Mouse (Mus musculus) embryonic facial prominence, embryonic 13.5 days (tissue): ENCODE results near the gene B4galt3. TPM values are rescaled to one million over a fixed set of nuclear protein-coding genes. Genes with fewer than 3 reads are reported as not detected.
A peak's percentile ranks its signal among the peaks of the same experiment; 100 is the strongest.

Experiments
- ATAC-seq: fragments of 200-750 bp; cut with Nextera tagmentation; 2 replicates; pipeline ENCODE4 v1.8.0; 2017; ENCODE audit warnings: low read depth; ENCODE audit not compliant: insufficient number of reproducible peaks, insufficient read depth, low FRiP score, low TSS enrichment
- H3K27ac ChIP-seq: fragments of 300-500 bp; sonication (generic); 2 replicates; pipeline ENCODE4 v1.5.1; 2015; ENCODE audit warnings: moderate library complexity, mild to moderate bottlenecking, inconsistent platforms
- H3K27me3 ChIP-seq: fragments of 300-500 bp; sonication (generic); 2 replicates; pipeline ENCODE4 v1.6.1; 2015; ENCODE audit warnings: mild to moderate bottlenecking, inconsistent platforms
- H3K36me3 ChIP-seq: fragments of 300-500 bp; sonication (generic); 2 replicates; pipeline ENCODE4 v1.6.1; 2015; ENCODE audit warnings: mild to moderate bottlenecking, inconsistent platforms
- H3K4me1 ChIP-seq: fragments of 300-500 bp; sonication (generic); 2 replicates; pipeline ENCODE4 v1.6.1; 2015; ENCODE audit warnings: inconsistent platforms
- H3K4me2 ChIP-seq: fragments of 300-500 bp; sonication (generic); 2 replicates; pipeline ENCODE4 v1.6.1; 2015; ENCODE audit warnings: moderate library complexity, mild to moderate bottlenecking, inconsistent platforms
- H3K4me3 ChIP-seq: fragments of 300-500 bp; sonication (generic); 2 replicates; pipeline ENCODE4 v1.5.1; 2015; ENCODE audit warnings: mild to moderate bottlenecking, inconsistent platforms
- H3K9ac ChIP-seq: fragments of 300-500 bp; sonication (generic); 2 replicates; pipeline ENCODE4 v1.6.1; 2015; ENCODE audit warnings: mild to moderate bottlenecking, inconsistent platforms
- H3K9me3 ChIP-seq: fragments of 300-500 bp; sonication (generic); 2 replicates; pipeline ENCODE4 v1.6.1; 2016; ENCODE audit warnings: inconsistent platforms
- WGBS: fragments of 180-500 bp; shearing (Covaris S2); methylation state at CpG from one replicate; pipeline ENCODE4 v1.1.7; 2015; ENCODE audit warnings: mixed read lengths; 5-methylcytosine and 5-hydroxymethylcytosine counted together
- polyA plus RNA-seq: library from polyadenylated mRNA; unstranded; fragments of >200 nt; fragmentation: Nextera tagmentation; extraction: Ambion mirVana; gene quantifications from 2 replicates; pipeline ENCODE4 v1.2.1, GENCODE M21; 2015

Gene B4galt3
- polyA plus RNA-seq, 1 experiment from 2014 or later: 84.2 TPM

- Histone ChIP-seq H3K36me3 (peaks cover 48% of the 10 kb centered on the region), H3K9me3 (no peaks in the 10 kb centered on the region), H3K9ac (0 out of 2 replicates have a peak overlapping the region, but pooled peaks have one; percentile 92), H3K4me1 (peaks cover 50% of the 10 kb centered on the region), H3K27me3 (no peaks in the 10 kb centered on the region), H3K27ac (no peak overlapping the region), H3K4me3 (peak overlapping the region; percentile 79; the same call in 1 of the 2 replicates), H3K4me2 (peak overlapping the region; percentile 75; the same call in 1 of the 2 replicates)
- 68% methylated on average over 8 of the region's 8 CpGs for WGBS
- no peak for ATAC-seq
Measured at GRCm38 (mm10) chr1:171245353-171245752, 24.8 kb upstream of the B4galt3 start.

DNA sequence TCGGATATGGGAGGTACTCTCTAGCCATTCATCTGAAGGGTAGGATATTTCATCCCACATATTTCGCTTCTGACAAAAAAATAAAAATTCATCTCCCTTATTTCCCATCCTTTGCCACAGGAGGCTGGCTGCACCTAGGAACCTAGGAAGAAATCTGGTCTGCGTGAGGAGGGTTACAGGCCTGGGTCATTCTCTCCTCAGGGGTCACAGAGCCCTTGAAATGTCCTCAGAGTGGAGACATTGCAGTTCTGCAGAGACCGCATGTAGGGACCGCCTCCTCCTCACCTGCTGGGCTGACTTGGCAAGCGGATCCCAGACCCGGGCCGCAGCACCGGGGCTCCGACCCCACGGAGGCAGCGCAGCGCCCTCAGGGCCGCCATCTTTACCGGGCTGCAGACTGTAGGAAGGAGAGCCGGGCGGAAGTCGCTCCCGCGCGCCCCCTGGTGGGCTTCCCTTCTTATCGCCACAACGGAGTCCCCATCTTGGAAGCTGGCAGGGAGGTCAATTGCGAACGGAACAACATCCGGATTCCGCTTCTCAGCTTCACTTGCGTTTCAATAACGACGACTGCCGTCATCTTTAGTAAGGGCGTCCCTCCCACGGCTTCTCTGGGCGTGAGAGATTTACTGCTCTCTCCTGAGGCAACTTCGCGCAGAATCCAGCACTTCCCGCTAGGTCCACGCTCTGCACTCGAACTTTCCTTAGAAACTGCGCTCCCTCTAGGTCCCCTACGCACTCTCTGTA lies 23.2 kb upstream of the B4galt3 start:
- H3K27ac ChIP-seq: peak overlapping the region; percentile 96
- H3K9ac ChIP-seq: peak overlapping the region; percentile 92
- peaks cover 65% of the 10 kb centered on the region for H3K4me1 ChIP-seq
- peak overlapping the region; percentile 79 for H3K4me3 ChIP-seq
- under 1% methylated on average over 41 of the region's 41 CpGs for WGBS
- H3K9me3 ChIP-seq: no peaks in the 10 kb centered on the region
- H3K4me2 ChIP-seq: peak overlapping the region; percentile 75
- peaks cover 33% of the 10 kb centered on the region for H3K36me3 ChIP-seq
- ATAC-seq: peak; percentile 86
- no peaks in the 10 kb centered on the region for H3K27me3 ChIP-seq

GRCm38 (mm10) chr1:171247453-171247841 lies 22.7 kb upstream of the B4galt3 start:
- no peaks in the 10 kb centered on the region for H3K27me3 ChIP-seq
- H3K4me1 ChIP-seq: peaks cover 71% of the 10 kb centered on the region
- peaks cover 28% of the 10 kb centered on the region for H3K36me3 ChIP-seq
- H3K9ac ChIP-seq: peak overlapping the region; percentile 67
- peak overlapping the region; percentile 79 for H3K4me3 ChIP-seq
- peak overlapping the region; percentile 75 for H3K4me2 ChIP-seq
- no peaks in the 10 kb centered on the region for H3K9me3 ChIP-seq
- no peak for ATAC-seq
- peak overlapping the region; percentile 96 for H3K27ac ChIP-seq
- WGBS: 6% methylated on average over 13 of the region's 13 CpGs

DNA sequence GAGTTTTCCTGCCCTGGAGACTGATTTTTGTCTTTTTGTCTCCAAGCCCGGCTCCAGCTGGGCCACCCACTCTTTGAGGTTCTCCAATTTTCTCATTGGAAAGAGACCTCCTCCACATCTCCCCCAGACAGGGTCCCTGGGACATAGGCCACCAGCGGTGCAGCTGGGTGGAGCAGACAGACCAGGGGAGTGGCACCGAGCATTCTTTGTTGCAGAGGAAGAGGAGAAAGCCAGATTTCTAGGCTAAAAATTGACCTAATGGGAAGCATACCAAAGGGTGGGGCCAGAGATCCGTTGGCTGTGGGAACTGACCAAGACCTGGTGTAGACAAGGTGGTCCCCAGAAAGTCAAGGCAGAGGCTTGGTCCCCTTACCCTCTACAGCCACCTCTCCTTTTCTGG lies 22.2 kb upstream of the B4galt3 start:
- H3K4me3 ChIP-seq: peak overlapping the region; percentile 79
- H3K4me2 ChIP-seq: peak overlapping the region; percentile 75
- peaks cover 76% of the 10 kb centered on the region for H3K4me1 ChIP-seq
- ATAC-seq: no peak
- H3K27me3 ChIP-seq: no peaks in the 10 kb centered on the region
- H3K9ac ChIP-seq: peak overlapping the region; percentile 67
- H3K9me3 ChIP-seq: no peaks in the 10 kb centered on the region
- 10% methylated on average over 4 of the region's 4 CpGs for WGBS
- H3K36me3 ChIP-seq: peaks cover 24% of the 10 kb centered on the region
- H3K27ac ChIP-seq: peak overlapping the region; percentile 96

DNA sequence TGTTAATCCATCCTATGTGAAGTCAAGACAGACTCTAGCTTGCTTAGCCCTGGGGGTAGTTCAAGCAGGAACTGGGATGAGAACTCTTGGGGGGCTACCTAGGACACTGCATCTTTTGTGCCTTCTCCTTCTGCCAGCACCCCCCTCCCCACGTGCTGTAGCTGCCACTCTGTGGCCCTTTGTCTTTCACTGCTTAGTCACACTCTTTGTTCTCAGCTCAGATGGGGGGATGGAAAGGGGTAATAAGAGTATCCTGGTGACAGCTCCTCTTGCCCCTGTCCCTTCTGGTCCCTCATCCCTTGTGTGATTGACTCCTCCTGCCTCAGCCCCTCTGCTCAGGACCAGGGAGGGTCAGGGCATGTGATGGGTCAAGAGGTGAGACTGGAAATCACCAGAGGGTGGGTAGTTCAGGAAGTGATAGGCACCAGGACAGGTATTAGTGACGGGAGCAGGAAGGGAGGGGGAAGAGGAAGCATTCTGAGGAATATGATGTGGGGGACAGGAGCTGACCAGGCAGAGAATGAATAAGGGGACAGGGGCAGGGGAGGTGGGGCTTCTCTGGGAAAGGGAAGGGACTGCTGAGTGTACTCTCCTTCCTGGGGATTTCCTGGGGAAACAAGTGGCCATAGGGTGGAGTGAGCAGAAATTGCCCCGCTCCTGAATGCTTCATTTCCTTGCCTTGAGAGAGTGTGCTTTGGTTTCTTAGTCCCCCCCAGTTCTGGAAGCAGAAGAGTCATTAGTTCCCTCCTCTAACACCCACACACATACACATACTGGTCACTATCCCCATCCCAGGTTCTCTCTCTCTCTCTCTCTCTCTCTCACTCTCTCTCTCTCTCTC lies 21.5 kb upstream of the B4galt3 start:
- 41% methylated on average over 3 of the region's 3 CpGs for WGBS
- H3K9ac ChIP-seq: no peak overlapping the region

GRCm38 (mm10) chr1:171249913-171250600 lies 20.1 kb upstream of the B4galt3 start, which contains the start of gene Adamts4:
TSS of gene Adamts4 (plus strand) at chr1:171250421.
- ATAC-seq: no peak
- peak within 1 kb of the TSS; percentile 52 for H3K4me3 ChIP-seq
- H3K27ac ChIP-seq: peak within 1 kb of the TSS; percentile 96
- 5% methylated on average over 5 of the region's 5 CpGs for WGBS
- no peaks in the 10 kb centered on the region for H3K27me3 ChIP-seq
- H3K4me2 ChIP-seq: peak within 1 kb of the TSS; percentile 84
- H3K9me3 ChIP-seq: no peaks in the 10 kb centered on the region
- H3K9ac ChIP-seq: peak within 1 kb of the TSS; percentile 73
- peaks cover 81% of the 10 kb centered on the region for H3K4me1 ChIP-seq
- H3K36me3 ChIP-seq: peaks cover 26% of the 10 kb centered on the region

More for the DNA sequence above, 21.5 kb upstream of the B4galt3 start:
- H3K4me2 ChIP-seq: peak overlapping the region; percentile 75; the same call in 1 of the 2 replicates
- H3K9me3 ChIP-seq: no peaks in the 10 kb centered on the region
- H3K4me1 ChIP-seq: peaks cover 82% of the 10 kb centered on the region
- peaks cover 24% of the 10 kb centered on the region for H3K36me3 ChIP-seq
- ATAC-seq: no peak
- no peak overlapping the region for H3K4me3 ChIP-seq
- no peaks in the 10 kb centered on the region for H3K27me3 ChIP-seq
- H3K27ac ChIP-seq: peak overlapping the region; percentile 96

GRCm38 (mm10) chr1:171250680-171251593 lies 19.2 kb upstream of the B4galt3 start, which contains the start of gene Ndufs2:
TSS of gene Ndufs2 (minus strand) at chr1:171251388.
- H3K4me2 ChIP-seq: peak within 1 kb of the TSS; percentile 84
- peaks cover 28% of the 10 kb centered on the region for H3K36me3 ChIP-seq
- peak within 1 kb of the TSS; percentile 73 for H3K9ac ChIP-seq
- H3K4me1 ChIP-seq: peaks cover 72% of the 10 kb centered on the region
- no peak for ATAC-seq
- 5% methylated on average over 26 of the region's 26 CpGs for WGBS
- peak within 1 kb of the TSS; percentile 52 for H3K4me3 ChIP-seq
- H3K9me3 ChIP-seq: no peaks in the 10 kb centered on the region
- no peaks in the 10 kb centered on the region for H3K27me3 ChIP-seq
- H3K27ac ChIP-seq: peak within 1 kb of the TSS; percentile 96

DNA sequence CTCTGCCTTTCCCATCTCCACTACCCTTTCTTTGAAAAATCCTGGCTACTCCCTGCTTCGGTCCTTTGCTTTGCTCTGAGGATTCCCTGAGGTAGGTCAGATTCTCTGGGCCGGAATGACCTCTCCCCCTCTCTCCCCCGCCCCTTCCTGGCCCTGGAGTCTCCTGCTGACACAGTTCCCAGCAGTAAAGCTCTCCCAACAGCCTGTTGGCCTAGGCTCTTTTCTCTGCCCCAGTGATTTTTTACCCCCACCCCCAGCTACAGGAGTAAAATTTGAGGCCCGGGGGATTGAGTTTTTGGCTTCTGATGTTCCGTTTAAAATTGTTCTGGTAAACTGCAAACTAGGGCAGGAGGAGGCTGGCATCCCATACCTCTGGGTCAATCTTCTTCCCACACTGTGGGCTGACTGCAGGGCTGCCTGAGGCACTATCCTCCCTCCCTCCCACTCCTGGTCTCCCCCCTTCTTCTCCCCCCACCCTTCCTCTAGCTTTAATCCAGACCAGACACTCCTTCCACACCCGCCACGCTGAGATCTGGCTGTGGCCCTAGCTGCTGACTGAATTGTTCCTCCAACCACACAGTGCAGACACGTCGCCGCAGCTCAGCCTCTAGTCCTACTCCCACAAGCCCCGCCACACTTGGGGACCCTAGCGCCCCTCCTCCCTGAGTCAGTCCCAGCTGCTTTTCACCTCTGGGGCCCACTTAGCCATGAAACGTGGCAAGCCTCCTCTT lies 18.4 kb upstream of the B4galt3 start:
- no peaks in the 10 kb centered on the region for H3K9me3 ChIP-seq
- H3K27ac ChIP-seq: peak overlapping the region; percentile 96
- H3K4me3 ChIP-seq: peak overlapping the region; percentile 52
- WGBS: 2% methylated on average over 13 of the region's 13 CpGs
- peaks cover 67% of the 10 kb centered on the region for H3K4me1 ChIP-seq
- peak overlapping the region; percentile 73 for H3K9ac ChIP-seq
- H3K36me3 ChIP-seq: peaks cover 36% of the 10 kb centered on the region
- peak overlapping the region; percentile 84 for H3K4me2 ChIP-seq
- ATAC-seq: peak; percentile 50
- no peaks in the 10 kb centered on the region for H3K27me3 ChIP-seq

DNA sequence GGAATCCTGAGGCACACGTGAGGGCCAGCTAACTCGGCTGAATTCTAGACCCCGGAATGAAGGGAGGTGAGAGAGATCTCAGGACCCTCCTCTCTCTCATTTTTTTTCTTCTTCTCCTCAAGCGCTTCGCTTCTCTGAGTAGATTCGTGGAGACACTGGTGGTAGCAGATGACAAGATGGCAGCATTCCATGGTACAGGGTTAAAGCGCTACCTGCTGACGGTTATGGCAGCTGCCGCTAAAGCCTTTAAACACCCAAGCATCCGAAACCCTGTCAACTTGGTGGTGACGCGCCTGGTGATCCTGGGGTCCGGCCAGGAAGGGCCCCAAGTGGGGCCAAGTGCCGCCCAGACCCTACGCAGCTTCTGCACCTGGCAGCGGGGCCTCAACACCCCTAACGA lies 17.7 kb upstream of the B4galt3 start:
- Histone ChIP-seq H3K4me2 (peak overlapping the region; percentile 84), H3K9ac (peak overlapping the region; percentile 73), H3K4me1 (peaks cover 65% of the 10 kb centered on the region), H3K36me3 (peaks cover 41% of the 10 kb centered on the region), H3K4me3 (peak overlapping the region; percentile 52), H3K27me3 (no peaks in the 10 kb centered on the region), H3K27ac (peak overlapping the region; percentile 96), H3K9me3 (no peaks in the 10 kb centered on the region)
- 33% methylated on average over 17 of the region's 17 CpGs for WGBS
- no peak for ATAC-seq
